Mouse (Mus musculus): Measurements from ENCODE around the gene Rassf5. TPM values are rescaled to one million over a fixed set of nuclear protein-coding genes. Genes with fewer than 3 reads are reported as not detected.

The Rassf5 gene
- polyA plus RNA-seq, 1 experiment from 2014 or later, result 6.7 TPM

DNA sequence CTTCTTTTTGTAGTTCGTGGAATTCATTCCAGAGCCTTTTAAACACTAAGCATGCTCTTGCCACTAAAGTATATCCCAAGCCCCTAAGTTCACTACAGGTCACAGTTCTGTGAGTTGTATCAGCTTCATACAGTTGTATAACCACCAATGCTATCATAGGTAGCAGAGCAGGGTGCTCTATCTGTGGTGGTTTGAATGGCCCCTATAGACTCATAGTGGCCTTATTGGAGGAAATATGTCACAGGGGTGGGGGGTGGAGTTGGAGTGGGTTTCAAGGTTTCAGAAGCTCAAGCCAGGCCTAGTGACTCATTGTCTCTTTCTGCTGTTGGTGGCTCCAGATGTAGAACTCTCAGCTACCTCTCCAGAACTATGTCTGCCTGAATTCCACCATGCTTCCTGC, 102.6 kb downstream of the Rassf5 start:
- no peaks in the 10 kb centered on the region for H3K36me3 ChIP-seq (ENCODE audit: control insufficient read depth, insufficient read depth, low read length)
- 97% methylated on average over 1 of the region's 1 CpGs for WGBS
- H3K9ac ChIP-seq (ENCODE audit: low read depth, low read length), result no peak overlapping the region
- no peaks in the 10 kb centered on the region for H3K27me3 ChIP-seq (replicated peaks; ENCODE audit: control insufficient read depth, insufficient read depth, low read length)
- H3K4me3 ChIP-seq (ENCODE audit: low read length), result no peak overlapping the region
- no peak overlapping the region for H3K4me2 ChIP-seq (ENCODE audit: low read length)
- peaks cover 4% of the 10 kb centered on the region; the same call in 1 of the 2 replicates for H3K4me1 ChIP-seq (ENCODE audit: control insufficient read depth, insufficient read depth, low read depth, low read length)
- no peak for ATAC-seq
- no peaks in the 10 kb centered on the region for H3K9me3 ChIP-seq (ENCODE audit: control insufficient read depth, low read length)
- H3K27ac ChIP-seq (ENCODE audit: low read depth, low read length), result no peak overlapping the region

DNA sequence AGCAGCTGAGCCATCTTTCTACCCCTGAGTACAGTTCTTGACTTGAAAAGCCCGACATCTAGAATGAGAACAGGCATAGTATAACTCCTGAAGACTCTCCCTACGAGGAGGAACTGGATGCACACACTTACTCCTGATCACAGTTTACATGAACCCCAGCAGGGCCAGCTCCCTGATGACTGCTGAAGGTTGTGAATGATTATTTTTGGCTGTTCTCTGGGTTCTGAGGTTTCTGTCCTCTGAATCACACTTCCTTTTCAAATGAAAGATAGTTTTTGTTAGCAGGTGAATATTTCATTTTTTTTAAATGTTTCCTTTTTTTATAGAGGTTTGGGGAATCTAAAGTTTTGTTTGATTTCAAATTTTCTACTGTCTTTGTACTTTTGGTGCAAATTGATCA, 103.6 kb downstream of the Rassf5 start:
- no peaks in the 10 kb centered on the region for H3K36me3 ChIP-seq (ENCODE audit: control insufficient read depth, insufficient read depth, low read length)
- H3K4me2 ChIP-seq (ENCODE audit: low read length), result no peak overlapping the region
- peaks cover 6% of the 10 kb centered on the region for H3K4me1 ChIP-seq (ENCODE audit: control insufficient read depth, insufficient read depth, low read depth, low read length)
- H3K9me3 ChIP-seq (ENCODE audit: control insufficient read depth, low read length), result no peaks in the 10 kb centered on the region
- ATAC-seq, result no peak
- H3K9ac ChIP-seq (ENCODE audit: low read depth, low read length), result no peak overlapping the region
- no peak overlapping the region for H3K27ac ChIP-seq (ENCODE audit: low read depth, low read length)
- H3K27me3 ChIP-seq (replicated peaks; ENCODE audit: control insufficient read depth, insufficient read depth, low read length), result no peaks in the 10 kb centered on the region
- H3K4me3 ChIP-seq (ENCODE audit: low read length), result no peak overlapping the region
- WGBS, result 76% methylated on average over 2 of the region's 2 CpGs

DNA sequence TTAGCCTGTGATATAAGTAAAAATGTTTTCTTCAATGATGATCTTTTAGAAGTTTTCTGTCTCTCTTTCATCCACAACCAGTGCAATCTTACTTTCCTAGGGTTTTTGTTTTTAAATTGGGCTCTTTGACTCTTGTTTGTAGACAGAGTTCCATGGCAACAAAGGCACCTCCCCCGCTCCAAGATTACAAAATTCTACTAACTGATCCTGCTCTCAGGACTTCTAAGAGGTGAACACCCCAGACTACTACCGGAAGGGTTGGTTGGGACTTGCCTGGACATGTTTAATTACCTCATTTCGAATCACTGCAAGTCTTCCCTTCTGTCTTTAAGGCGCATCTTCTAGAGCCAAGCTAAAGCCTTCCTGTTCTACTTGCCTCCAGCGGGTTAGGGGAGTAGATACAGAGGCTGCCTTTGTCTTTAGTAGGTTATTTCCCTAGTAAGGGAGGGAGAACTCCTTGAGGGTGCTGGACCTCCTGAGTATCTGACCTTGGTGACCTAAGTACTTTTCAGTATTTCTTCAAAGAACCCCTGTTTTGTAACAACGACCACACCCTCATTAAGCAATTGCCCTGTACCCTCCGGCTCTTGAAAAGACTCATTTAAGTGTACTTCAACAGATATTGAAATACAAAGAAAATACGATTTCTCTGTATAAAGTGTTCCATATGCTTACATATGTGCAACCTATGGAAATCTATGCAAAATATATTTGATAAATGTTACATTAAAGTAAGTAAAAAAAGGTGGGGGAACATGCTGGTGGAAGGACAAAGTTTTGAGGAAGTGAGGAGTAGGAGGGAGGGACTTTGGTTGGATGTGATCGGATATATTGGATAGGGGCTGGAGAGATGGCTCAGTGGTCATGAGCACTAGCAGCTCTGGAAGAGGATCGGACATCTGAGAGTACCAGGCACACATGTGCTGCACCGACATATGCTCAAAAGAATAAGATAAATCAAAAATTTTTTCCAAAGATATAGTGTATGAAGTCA, 105.7 kb downstream of the Rassf5 start:
- H3K4me1 ChIP-seq (ENCODE audit: control insufficient read depth, insufficient read depth, low read depth, low read length), result peaks cover 16% of the 10 kb centered on the region
- WGBS, result 79% methylated on average over 11 of the region's 11 CpGs
- H3K36me3 ChIP-seq (ENCODE audit: control insufficient read depth, insufficient read depth, low read length), result no peaks in the 10 kb centered on the region
- H3K4me3 ChIP-seq (ENCODE audit: low read length), result peak overlapping the region; percentile 90
- no peak for ATAC-seq
- peak overlapping the region; percentile 80 for H3K4me2 ChIP-seq (ENCODE audit: low read length)
- H3K27me3 ChIP-seq (replicated peaks; ENCODE audit: control insufficient read depth, insufficient read depth, low read length), result no peaks in the 10 kb centered on the region
- no peak overlapping the region for H3K9ac ChIP-seq (ENCODE audit: low read depth, low read length)
- no peaks in the 10 kb centered on the region for H3K9me3 ChIP-seq (ENCODE audit: control insufficient read depth, low read length)
- no peak overlapping the region for H3K27ac ChIP-seq (ENCODE audit: low read depth, low read length)

DNA sequence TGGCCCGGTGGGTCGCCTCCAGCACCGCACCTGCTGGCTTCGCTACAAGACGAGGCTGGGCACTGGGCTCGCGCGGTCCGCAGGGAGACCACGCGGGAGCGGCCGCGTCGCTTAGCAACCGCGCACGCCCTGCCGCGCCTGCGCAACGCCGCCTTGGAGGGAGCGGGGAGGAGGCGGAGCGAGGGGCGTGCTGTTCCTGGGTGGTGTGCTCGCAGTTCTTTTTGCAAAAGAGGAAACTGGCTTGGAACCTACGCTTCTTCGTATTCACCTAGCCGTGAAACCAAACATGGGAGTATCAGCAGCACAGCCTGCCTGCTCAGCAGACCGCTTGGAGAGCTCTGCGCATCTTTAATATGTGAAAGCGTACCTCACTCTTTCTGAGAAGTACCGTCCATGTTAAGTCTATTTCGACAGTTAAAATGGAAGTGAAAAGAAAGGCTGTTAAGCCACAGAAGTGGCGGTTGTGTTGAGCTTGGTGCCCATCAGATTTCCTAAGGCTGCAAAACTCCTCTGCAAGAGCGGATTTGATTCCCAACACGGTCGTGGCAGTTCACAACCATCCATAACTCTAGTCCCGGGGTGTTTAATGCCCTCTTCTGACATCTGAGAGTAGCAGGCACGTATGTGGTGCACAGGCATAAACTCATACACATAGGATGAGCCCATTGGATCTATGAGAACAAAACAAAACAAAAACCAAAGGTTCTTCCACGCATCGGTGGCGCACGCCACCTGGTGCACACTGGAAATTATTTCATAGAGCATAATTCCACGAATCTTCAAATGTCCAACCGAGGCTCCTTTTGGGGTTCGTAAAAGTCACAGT, 106.7 kb downstream of the Rassf5 start, which contains the start of gene Dyrk3:
TSS of gene Dyrk3 (minus strand) at position 150 of the 826 bp plus-strand sequence.
- peak within 1 kb of the TSS; percentile 86 for H3K9ac ChIP-seq (ENCODE audit: low read depth, low read length)
- peak within 1 kb of the TSS; percentile 95 for H3K27ac ChIP-seq (ENCODE audit: low read depth, low read length)
- H3K36me3 ChIP-seq (ENCODE audit: control insufficient read depth, insufficient read depth, low read length), result no peaks in the 10 kb centered on the region
- H3K4me1 ChIP-seq (ENCODE audit: control insufficient read depth, insufficient read depth, low read depth, low read length), result peaks cover 22% of the 10 kb centered on the region
- no peaks in the 10 kb centered on the region for H3K9me3 ChIP-seq (ENCODE audit: control insufficient read depth, low read length)
- peak; percentile 98 for ATAC-seq
- H3K4me3 ChIP-seq (ENCODE audit: low read length), result peak within 1 kb of the TSS; percentile 90
- no peaks in the 10 kb centered on the region for H3K27me3 ChIP-seq (replicated peaks; ENCODE audit: control insufficient read depth, insufficient read depth, low read length)
- 4% methylated on average over 49 of the region's 49 CpGs for WGBS
- peak within 1 kb of the TSS; percentile 80 for H3K4me2 ChIP-seq (ENCODE audit: low read length)

DNA sequence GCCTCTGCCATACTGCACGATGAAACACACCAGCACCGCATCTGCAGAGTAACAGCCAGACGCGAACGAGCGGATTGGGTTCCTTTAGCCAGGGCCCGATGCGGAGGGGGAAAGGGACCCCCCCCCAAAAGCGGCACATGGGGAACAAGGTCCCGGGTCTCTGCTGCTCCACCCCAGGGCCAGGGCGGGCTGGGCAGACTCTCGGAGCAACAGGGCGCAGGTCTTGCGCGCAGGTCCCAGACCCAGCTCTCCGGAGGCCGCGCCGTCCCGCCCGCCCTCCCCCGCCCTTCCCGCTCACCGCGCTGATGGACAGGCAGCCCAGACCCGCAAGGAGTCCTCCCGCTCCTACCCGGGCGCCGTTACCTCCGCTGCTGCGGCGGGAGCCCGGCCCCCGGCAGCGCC, 107.3 kb downstream of the Rassf5 start:
- Histone ChIP-seq H3K9me3 (ENCODE audit: control insufficient read depth, low read length) (no peaks in the 10 kb centered on the region), H3K36me3 (ENCODE audit: control insufficient read depth, insufficient read depth, low read length) (no peaks in the 10 kb centered on the region), H3K27me3 (replicated peaks; ENCODE audit: control insufficient read depth, insufficient read depth, low read length) (no peaks in the 10 kb centered on the region), H3K4me1 (ENCODE audit: control insufficient read depth, insufficient read depth, low read depth, low read length) (peaks cover 22% of the 10 kb centered on the region), H3K4me3 (ENCODE audit: low read length) (peak overlapping the region; percentile 90), H3K9ac (ENCODE audit: low read depth, low read length) (peak overlapping the region; percentile 86), H3K4me2 (ENCODE audit: low read length) (peak overlapping the region; percentile 80), H3K27ac (ENCODE audit: low read depth, low read length) (peak overlapping the region; percentile 95)
- WGBS, result under 1% methylated on average over 29 of the region's 36 CpGs
- ATAC-seq, result peak; percentile 87

GRCm38 (mm10) chr1:131137111-131137510, 107.9 kb downstream of the Rassf5 start:
- Histone ChIP-seq H3K27me3 (replicated peaks; ENCODE audit: control insufficient read depth, insufficient read depth, low read length) (no peaks in the 10 kb centered on the region), H3K4me1 (ENCODE audit: control insufficient read depth, insufficient read depth, low read depth, low read length) (peaks cover 22% of the 10 kb centered on the region), H3K9me3 (ENCODE audit: control insufficient read depth, low read length) (no peaks in the 10 kb centered on the region), H3K36me3 (ENCODE audit: control insufficient read depth, insufficient read depth, low read length) (no peaks in the 10 kb centered on the region), H3K27ac (ENCODE audit: low read depth, low read length) (no peak overlapping the region), H3K9ac (ENCODE audit: low read depth, low read length) (peak overlapping the region; percentile 20; the same call in 1 of the 2 replicates), H3K4me2 (ENCODE audit: low read length) (peak overlapping the region; percentile 80), H3K4me3 (ENCODE audit: low read length) (peak overlapping the region; percentile 90)
- WGBS, result 6% methylated on average over 5 of the region's 5 CpGs
- ATAC-seq, result no peak

DNA sequence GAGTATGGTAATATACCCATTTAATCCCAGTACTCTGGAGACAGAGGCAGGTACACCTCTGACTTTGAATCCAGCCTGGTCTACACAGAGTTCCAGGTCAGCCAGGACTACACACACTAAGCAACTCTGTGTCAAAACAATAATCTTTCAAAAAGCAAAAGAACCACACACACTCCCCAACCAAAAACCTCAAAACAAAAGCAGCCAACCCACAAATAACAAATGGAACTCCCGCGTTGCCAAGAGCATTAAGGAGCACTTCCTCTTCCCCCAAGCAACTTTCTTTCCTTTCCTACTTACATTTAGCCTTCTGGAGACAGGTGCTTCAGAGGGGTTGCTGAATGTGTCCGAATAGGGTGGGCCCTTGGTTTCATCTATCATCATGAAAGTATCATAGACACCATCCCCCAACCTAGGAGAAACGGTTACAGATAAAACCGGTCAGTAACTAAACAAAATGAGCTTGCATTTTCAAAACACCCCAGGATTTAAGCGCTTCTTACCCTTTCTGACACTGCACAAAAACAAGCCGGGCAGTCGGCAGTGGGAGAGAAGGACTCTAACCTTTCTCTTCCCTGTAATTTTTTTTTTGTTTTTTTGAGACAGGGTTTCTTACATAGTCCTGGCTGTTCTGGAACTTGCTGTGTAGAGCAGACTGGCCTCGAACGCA, 109.0 kb downstream of the Rassf5 start:
- H3K9ac ChIP-seq (ENCODE audit: low read depth, low read length), result no peak overlapping the region
- 81% methylated on average over 10 of the region's 10 CpGs for WGBS
- H3K27ac ChIP-seq (ENCODE audit: low read depth, low read length), result no peak overlapping the region
- no peaks in the 10 kb centered on the region for H3K36me3 ChIP-seq (ENCODE audit: control insufficient read depth, insufficient read depth, low read length)
- no peak for ATAC-seq
- H3K4me1 ChIP-seq (ENCODE audit: control insufficient read depth, insufficient read depth, low read depth, low read length), result peaks cover 22% of the 10 kb centered on the region
- no peak overlapping the region for H3K4me3 ChIP-seq (ENCODE audit: low read length)
- no peaks in the 10 kb centered on the region for H3K27me3 ChIP-seq (replicated peaks; ENCODE audit: control insufficient read depth, insufficient read depth, low read length)
- no peaks in the 10 kb centered on the region for H3K9me3 ChIP-seq (ENCODE audit: control insufficient read depth, low read length)
- peak overlapping the region; percentile 80 for H3K4me2 ChIP-seq (ENCODE audit: low read length)

DNA sequence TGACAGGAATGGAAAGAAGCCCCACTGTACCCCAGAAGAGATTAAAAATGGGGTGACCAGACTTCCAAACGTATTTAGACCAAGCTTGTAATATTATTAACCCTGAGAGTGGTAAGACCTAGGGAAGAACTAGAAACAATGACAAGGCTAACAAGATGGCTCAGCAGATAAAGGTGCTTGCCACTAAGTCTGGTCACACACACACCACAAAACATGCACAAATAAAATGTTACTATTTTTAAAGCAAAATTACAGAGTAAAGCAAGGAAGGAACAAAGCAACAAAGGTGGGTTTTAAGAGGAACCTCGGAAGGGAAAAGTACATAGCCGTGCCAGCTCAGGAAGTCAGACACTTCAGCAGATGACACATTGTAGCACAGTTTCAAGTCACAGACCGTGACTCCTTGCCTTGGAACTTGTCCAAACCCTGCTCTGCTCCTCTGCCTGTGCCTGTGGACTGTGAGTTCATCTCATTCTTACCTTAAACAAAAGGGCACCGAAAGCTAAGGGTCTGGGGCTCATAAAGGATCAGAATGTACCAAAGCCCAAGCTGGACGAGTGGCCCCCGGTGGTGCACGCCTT, 110.0 kb downstream of the Rassf5 start:
- H3K4me2 ChIP-seq (ENCODE audit: low read length), result no peak overlapping the region; the same call in 1 of the 2 replicates
- H3K27me3 ChIP-seq (replicated peaks; ENCODE audit: control insufficient read depth, insufficient read depth, low read length), result no peaks in the 10 kb centered on the region
- no peak overlapping the region for H3K27ac ChIP-seq (ENCODE audit: low read depth, low read length)
- H3K4me1 ChIP-seq (ENCODE audit: control insufficient read depth, insufficient read depth, low read depth, low read length), result peaks cover 22% of the 10 kb centered on the region
- H3K9me3 ChIP-seq (ENCODE audit: control insufficient read depth, low read length), result no peaks in the 10 kb centered on the region
- no peak overlapping the region for H3K4me3 ChIP-seq (ENCODE audit: low read length)
- no peak for ATAC-seq
- H3K36me3 ChIP-seq (ENCODE audit: control insufficient read depth, insufficient read depth, low read length), result peaks cover 5% of the 10 kb centered on the region
- 42% methylated on average over 8 of the region's 8 CpGs for whole genome bisulfite sequencing
- no peak overlapping the region for H3K9ac ChIP-seq (ENCODE audit: low read depth, low read length)

All from hindbrain, embryonic 16.5 days (tissue).